ENCODE assay signal across 13 mouse cellular contexts in the genomic region with DNA sequence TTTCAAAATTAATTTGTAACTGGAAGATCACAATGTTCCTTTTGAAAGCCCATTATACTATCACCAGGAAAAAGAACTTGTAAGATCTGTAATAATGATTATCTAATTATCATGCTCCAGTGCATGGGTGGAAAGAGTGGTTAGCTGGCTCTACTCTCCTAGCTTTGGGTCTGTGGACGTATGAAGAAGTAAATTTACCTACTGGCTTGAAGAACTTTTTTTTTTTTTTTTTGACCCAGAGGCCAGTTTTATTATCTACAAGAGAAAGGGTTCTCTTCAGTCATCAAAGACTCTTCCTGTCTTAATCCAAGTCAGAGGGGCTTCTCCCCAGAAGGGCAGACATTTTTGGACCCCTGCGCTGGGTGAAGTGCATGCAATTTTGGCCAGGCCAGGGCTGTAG. TPM values are rescaled to one million over a fixed set of nuclear protein-coding genes. Genes with fewer than 3 reads are reported as not detected.
DNase-seq lines count a peak whose midpoint lies in the region; ATAC-seq and TF ChIP-seq lines count a peak whose summit lies in the region.
"Had no signal": no experiment of that assay in that cellular context is flagged by ENCODE, and none has a peak within 500 bp of the region (broad histone marks: within the 10 kb centered on the region; RNA-seq: fewer than 3 reads in every experiment).

No protein-coding gene starts in this region.

- H3K36me3 ChIP-seq in kidney, embryonic 15.5 days: no peaks in the 10 kb centered on the region
- no peaks in the 10 kb centered on the region for H3K36me3 ChIP-seq in testis, adult 2 months (ENCODE audit: control insufficient read depth, insufficient read depth, low read length)
- no peaks in the 10 kb centered on the region for H3K36me3 ChIP-seq in limb, embryonic 10.5 days
- H3K36me3 ChIP-seq: midbrain, embryonic 13.5 days; neural tube, embryonic 13.5 days had no signal

- H3K27me3 ChIP-seq in kidney, embryonic 15.5 days: no peaks in the 10 kb centered on the region
- no peaks in the 10 kb centered on the region for H3K27me3 ChIP-seq in testis, adult 2 months (ENCODE audit: control insufficient read depth, insufficient read depth, low read length)
- H3K27me3 ChIP-seq in limb, embryonic 10.5 days (ENCODE audit: low read depth, poor library complexity, severe bottlenecking): no peaks in the 10 kb centered on the region
- H3K27me3 ChIP-seq: midbrain, embryonic 13.5 days; neural tube, embryonic 13.5 days had no signal

- H3K9me3 ChIP-seq in kidney, embryonic 15.5 days (replicated peaks): no peaks in the 10 kb centered on the region
- H3K9me3 ChIP-seq in limb, embryonic 10.5 days (replicated peaks): no peaks in the 10 kb centered on the region
- H3K9me3 ChIP-seq: midbrain, embryonic 13.5 days; neural tube, embryonic 13.5 days had no signal

- TF ChIP-seq CTCF in testis, adult 2 months (IDR thresholded peaks at IDR 0.05; ENCODE audit: control insufficient read depth, insufficient read depth, insufficient replicate concordance, low read depth, low read length): no peak

- no peak for DNase-seq in kidney, adult 8-10 months
- DNase-seq in testis, postnatal 14 days (ENCODE audit: low spot score): no peak
- DNase-seq in limb, embryonic 10.5 days (ENCODE audit: low spot score): no peak
- DNase-seq in Muller cell, postnatal 12 days (ENCODE audit: inconsistent ontology term): no peak
- DNase-seq: adrenal gland, postnatal 14 days; cerebellum, adult 18-20 months; right cerebral cortex, adult 18-20 months had no signal

- no peak overlapping the region for H3K4me3 ChIP-seq in kidney, embryonic 15.5 days (replicated peaks)
- H3K4me3 ChIP-seq in testis, adult 2 months (ENCODE audit: control insufficient read depth, low read depth, low read length): no peak overlapping the region
- no peak overlapping the region; the same call in 1 of the 2 replicates for H3K4me3 ChIP-seq in limb, embryonic 10.5 days

- no peak overlapping the region for H3K9ac ChIP-seq in kidney, embryonic 15.5 days

- no peak overlapping the region for H3K4me2 ChIP-seq in kidney, embryonic 15.5 days

- WGBS in kidney, embryonic 15.5 days: 84% methylated on average over 2 of the region's 2 CpGs
- WGBS in limb, embryonic 10.5 days: 72% methylated on average over 2 of the region's 2 CpGs

- H3K4me1 ChIP-seq in kidney, embryonic 15.5 days: peaks cover 28% of the 10 kb centered on the region
- peaks cover 12% of the 10 kb centered on the region for H3K4me1 ChIP-seq in testis, adult 2 months (ENCODE audit: control insufficient read depth, insufficient read depth, low read length)
- peaks cover 31% of the 10 kb centered on the region for H3K4me1 ChIP-seq in limb, embryonic 10.5 days

- ATAC-seq in kidney, embryonic 15.5 days (replicated peaks; ENCODE audit: low FRiP score): no peak
- no peak for ATAC-seq in cerebellum, adult (ENCODE audit: insufficient number of reproducible peaks, low FRiP score, low TSS enrichment)
- ATAC-seq: midbrain, embryonic 13.5 days had no signal

- H3K27ac ChIP-seq in kidney, embryonic 15.5 days: peak overlapping the region; percentile 98
- H3K27ac ChIP-seq in testis, adult 2 months (ENCODE audit: control insufficient read depth, insufficient read depth, low read depth, low read length): peak overlapping the region; percentile 100; the same call in 1 of the 2 replicates
- peak overlapping the region; percentile 96; the same call in 1 of the 2 replicates for H3K27ac ChIP-seq in limb, embryonic 10.5 days
- H3K27ac ChIP-seq: liver, embryonic 14.5 days; midbrain, embryonic 13.5 days had no signal

- TF ChIP-seq POLR2A in testis, adult 2 months (IDR thresholded peaks at IDR 0.05; ENCODE audit: control insufficient read depth, low read depth, low read length): no peak

RNA-seq across cellular contexts. Expression of a gene that starts 1.7 kb away (rescaled TPM):
- 15.8 and 16.6 TPM in 2 replicates for polyA plus RNA-seq in kidney, embryonic 15.5 days (2015; fragmentation: Nextera tagmentation; extraction: Ambion mirVana)
- polyA plus RNA-seq in testis, adult 2 months (2012; rRNA removed): 2.1 and 2.9 TPM in 2 replicates
- 10.1 and 12.5 TPM in 2 replicates for polyA plus RNA-seq in limb, embryonic 10.5 days (2016; fragmentation: Nextera tagmentation; extraction: Ambion mirVana)
